Mouse (Mus musculus): Measurements from ENCODE around the gene Acp7. TPM values are rescaled to one million over a fixed set of nuclear protein-coding genes. Genes with fewer than 3 reads are reported as not detected.
A peak's percentile ranks its signal among the peaks of the same experiment; 100 is the strongest.

Acp7 gene
- polyA plus RNA-seq, 1 experiment from 2014 or later: not detected

DNA sequence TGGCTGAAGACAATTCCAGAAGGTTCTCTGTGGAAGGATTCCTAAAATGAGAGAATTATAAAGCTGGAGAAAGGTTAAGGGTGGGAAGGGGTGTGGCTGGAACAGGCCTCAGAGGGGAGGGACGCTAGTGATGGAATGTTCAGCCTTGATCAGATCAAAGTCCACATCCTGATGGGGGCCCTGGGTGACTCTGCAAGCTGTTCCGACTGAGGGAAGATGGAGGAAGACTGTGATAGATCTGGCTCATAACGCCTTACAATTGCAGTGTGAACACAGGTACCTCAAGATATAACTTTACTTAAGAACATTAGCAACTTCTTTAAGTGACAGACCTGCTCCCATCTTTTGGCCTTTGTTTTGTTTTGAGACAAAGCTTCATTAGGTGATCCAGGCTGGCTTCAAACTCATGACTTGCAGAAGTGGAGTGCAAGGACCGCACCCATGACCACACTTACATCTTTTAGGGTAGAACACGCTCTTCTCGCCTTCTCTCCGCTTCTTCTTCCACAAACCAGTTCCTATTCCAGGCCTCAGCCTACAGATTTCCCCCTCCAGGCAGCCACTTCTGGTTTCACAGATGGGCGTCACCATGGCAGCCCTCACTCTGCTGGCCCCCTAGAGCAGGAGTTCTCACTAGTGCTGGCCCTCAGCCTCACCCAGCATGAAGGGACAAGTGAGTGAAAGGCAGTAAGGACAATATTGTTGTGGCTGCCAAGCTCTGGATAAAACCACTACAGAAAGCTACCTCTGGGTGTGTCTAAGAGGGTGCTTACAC, 47.4 kb downstream of the Acp7 start:
- H3K4me2 ChIP-seq (replicated peaks; ENCODE audit: low read depth, low read length): no peak overlapping the region
- H3K36me3 ChIP-seq (ENCODE audit: control insufficient read depth, insufficient read depth, low read length): peaks cover 4% of the 10 kb centered on the region; the same call in 1 of the 2 replicates
- peaks cover 69% of the 10 kb centered on the region for H3K4me1 ChIP-seq (ENCODE audit: control insufficient read depth, insufficient read depth, low read length)
- no peak for ATAC-seq (ENCODE audit: low FRiP score, low TSS enrichment)
- 65% methylated on average over 8 of the region's 8 CpGs for WGBS
- no peak overlapping the region; the same call in 1 of the 2 replicates for H3K27ac ChIP-seq (ENCODE audit: low read depth, low read length)
- no peaks in the 10 kb centered on the region for H3K9me3 ChIP-seq (ENCODE audit: control insufficient read depth, low read length)
- H3K4me3 ChIP-seq (ENCODE audit: low read length): no peak overlapping the region
- H3K27me3 ChIP-seq (ENCODE audit: control insufficient read depth, insufficient read depth, low read length): no peaks in the 10 kb centered on the region
- H3K9ac ChIP-seq (ENCODE audit: low read depth, low read length): no peak overlapping the region

DNA sequence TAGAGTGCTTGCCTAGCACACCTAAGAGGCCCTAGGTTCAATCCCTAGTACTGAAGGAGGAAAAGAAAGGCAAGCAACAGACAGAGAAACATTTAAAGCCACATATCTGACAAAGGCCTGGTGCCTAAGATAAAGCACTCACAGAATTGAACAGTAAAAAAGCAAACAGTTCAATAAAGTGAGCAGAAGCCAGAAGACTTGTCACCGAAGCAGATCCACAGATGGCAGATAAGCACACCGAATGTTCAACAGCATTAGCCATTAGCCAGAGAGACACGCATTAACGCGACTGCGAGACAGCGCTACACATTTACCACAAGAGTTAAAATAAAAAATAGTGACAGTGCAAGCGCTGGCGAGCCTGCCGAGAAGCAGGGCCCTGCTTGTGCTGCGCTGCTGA, 48.3 kb downstream of the Acp7 start:
- peaks cover 69% of the 10 kb centered on the region for H3K4me1 ChIP-seq (ENCODE audit: control insufficient read depth, insufficient read depth, low read length)
- H3K4me3 ChIP-seq (ENCODE audit: low read length): no peak overlapping the region
- no peak overlapping the region for H3K27ac ChIP-seq (ENCODE audit: low read depth, low read length)

DNA sequence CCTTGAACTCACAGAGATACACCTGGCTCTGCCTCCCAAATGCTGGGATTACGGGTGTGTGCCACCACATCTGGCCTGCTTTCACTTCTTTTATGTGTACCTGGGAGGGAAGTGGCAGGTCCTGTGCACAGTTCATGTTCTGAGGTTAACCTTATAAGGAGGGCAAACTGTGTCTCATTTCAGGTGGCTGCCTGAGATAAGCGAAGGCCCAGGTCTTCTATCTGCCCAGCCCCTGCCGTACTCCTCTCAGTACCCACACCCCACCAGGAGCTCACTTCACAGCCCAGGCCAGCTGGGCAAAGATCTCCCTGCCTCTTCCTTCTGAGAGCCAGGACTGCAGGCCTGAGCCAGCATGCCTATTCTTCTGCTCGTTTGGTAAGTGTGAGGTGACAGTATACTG, 49.4 kb downstream of the Acp7 start:
- Histone ChIP-seq H3K4me3 (ENCODE audit: low read length) (no peak overlapping the region), H3K4me1 (ENCODE audit: control insufficient read depth, insufficient read depth, low read length) (peaks cover 64% of the 10 kb centered on the region)

More for the DNA sequence above, 48.3 kb downstream of the Acp7 start:
- no peaks in the 10 kb centered on the region for H3K27me3 ChIP-seq (ENCODE audit: control insufficient read depth, insufficient read depth, low read length)
- H3K9ac ChIP-seq (ENCODE audit: low read depth, low read length): no peak overlapping the region
- WGBS: 80% methylated on average over 11 of the region's 11 CpGs
- ATAC-seq (ENCODE audit: low FRiP score, low TSS enrichment): no peak
- no peak overlapping the region for H3K4me2 ChIP-seq (replicated peaks; ENCODE audit: low read depth, low read length)
- H3K36me3 ChIP-seq (ENCODE audit: control insufficient read depth, insufficient read depth, low read length): peaks cover 4% of the 10 kb centered on the region; the same call in 1 of the 2 replicates
- H3K9me3 ChIP-seq (ENCODE audit: control insufficient read depth, low read length): no peaks in the 10 kb centered on the region

DNA sequence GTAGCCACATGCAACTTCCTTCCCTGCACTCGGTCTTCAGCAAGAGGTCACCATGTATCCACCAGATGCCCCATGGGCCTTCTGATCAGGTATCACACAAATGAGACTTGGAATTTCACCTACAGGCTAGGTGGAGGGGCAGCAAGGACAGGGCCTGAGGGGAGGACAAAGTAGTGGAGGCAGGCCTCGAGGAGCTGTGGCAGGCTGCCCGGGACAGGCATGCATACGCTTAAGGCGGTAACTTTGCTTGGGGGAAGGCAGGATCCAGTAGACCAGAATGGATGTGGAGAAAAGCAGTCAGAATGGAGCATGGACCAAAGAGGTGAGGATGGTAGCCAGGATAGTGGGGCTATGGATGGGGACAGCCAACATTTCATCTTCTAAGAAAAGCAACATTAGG, 51.3 kb downstream of the Acp7 start:
- no peak overlapping the region for H3K4me3 ChIP-seq (ENCODE audit: low read length)
- no peak overlapping the region for H3K4me2 ChIP-seq (replicated peaks; ENCODE audit: low read depth, low read length)
- H3K27ac ChIP-seq (ENCODE audit: low read depth, low read length): no peak overlapping the region
- H3K4me1 ChIP-seq (ENCODE audit: control insufficient read depth, insufficient read depth, low read length): peaks cover 62% of the 10 kb centered on the region
- no peak for ATAC-seq (ENCODE audit: low FRiP score, low TSS enrichment)
- H3K36me3 ChIP-seq (ENCODE audit: control insufficient read depth, insufficient read depth, low read length): peaks cover 4% of the 10 kb centered on the region; the same call in 1 of the 2 replicates
- no peaks in the 10 kb centered on the region for H3K9me3 ChIP-seq (ENCODE audit: control insufficient read depth, low read length)
- H3K9ac ChIP-seq (ENCODE audit: low read depth, low read length): no peak overlapping the region
- H3K27me3 ChIP-seq (ENCODE audit: control insufficient read depth, insufficient read depth, low read length): no peaks in the 10 kb centered on the region
- WGBS: 60% methylated on average over 5 of the region's 5 CpGs

More for the DNA sequence above, 49.4 kb downstream of the Acp7 start:
- Histone ChIP-seq H3K4me2 (replicated peaks; ENCODE audit: low read depth, low read length) (no peak overlapping the region), H3K27ac (ENCODE audit: low read depth, low read length) (no peak overlapping the region), H3K9ac (ENCODE audit: low read depth, low read length) (no peak overlapping the region), H3K27me3 (ENCODE audit: control insufficient read depth, insufficient read depth, low read length) (no peaks in the 10 kb centered on the region), H3K36me3 (ENCODE audit: control insufficient read depth, insufficient read depth, low read length) (peaks cover 4% of the 10 kb centered on the region; the same call in 1 of the 2 replicates), H3K9me3 (ENCODE audit: control insufficient read depth, low read length) (no peaks in the 10 kb centered on the region)
- ATAC-seq (ENCODE audit: low FRiP score, low TSS enrichment): no peak
- WGBS: 80% methylated on average over 4 of the region's 4 CpGs

DNA sequence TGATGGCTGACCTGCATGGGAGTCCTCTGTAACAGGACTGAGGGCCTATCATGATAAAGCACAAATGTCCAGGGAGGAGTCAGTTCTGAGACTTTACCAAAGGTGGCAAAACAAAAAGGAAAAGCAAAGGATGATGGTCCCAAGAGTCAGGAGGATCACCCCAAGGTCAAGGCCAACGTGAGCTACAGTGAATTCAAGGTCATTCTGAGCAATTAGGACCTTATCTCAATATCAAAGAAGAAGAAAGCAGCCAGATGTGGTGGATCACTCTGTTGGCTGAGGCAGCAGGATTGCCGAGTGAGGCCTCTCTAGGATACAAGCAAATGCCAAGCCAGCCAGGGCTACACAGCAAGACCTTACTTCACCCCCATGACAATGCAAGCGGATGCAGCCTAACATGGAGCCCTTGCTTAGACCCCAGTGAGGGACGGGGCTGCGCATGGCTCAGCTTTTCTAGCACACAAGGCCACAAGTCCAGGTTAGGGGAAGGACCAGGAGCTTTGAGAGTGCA, 52.5 kb downstream of the Acp7 start:
- no peaks in the 10 kb centered on the region for H3K9me3 ChIP-seq (ENCODE audit: control insufficient read depth, low read length)
- peaks cover 56% of the 10 kb centered on the region for H3K4me1 ChIP-seq (ENCODE audit: control insufficient read depth, insufficient read depth, low read length)
- H3K27me3 ChIP-seq (ENCODE audit: control insufficient read depth, insufficient read depth, low read length): no peaks in the 10 kb centered on the region
- 0 out of 2 replicates have a peak overlapping the region, but pooled peaks have one; percentile 18 for H3K9ac ChIP-seq (ENCODE audit: low read depth, low read length)
- H3K4me2 ChIP-seq (replicated peaks; ENCODE audit: low read depth, low read length): no peak overlapping the region
- WGBS: 62% methylated on average over 5 of the region's 5 CpGs
- no peak for ATAC-seq (ENCODE audit: low FRiP score, low TSS enrichment)
- H3K27ac ChIP-seq (ENCODE audit: low read depth, low read length): peak overlapping the region; percentile 88
- peaks cover 4% of the 10 kb centered on the region; the same call in 1 of the 2 replicates for H3K36me3 ChIP-seq (ENCODE audit: control insufficient read depth, insufficient read depth, low read length)
- H3K4me3 ChIP-seq (ENCODE audit: low read length): no peak overlapping the region

DNA sequence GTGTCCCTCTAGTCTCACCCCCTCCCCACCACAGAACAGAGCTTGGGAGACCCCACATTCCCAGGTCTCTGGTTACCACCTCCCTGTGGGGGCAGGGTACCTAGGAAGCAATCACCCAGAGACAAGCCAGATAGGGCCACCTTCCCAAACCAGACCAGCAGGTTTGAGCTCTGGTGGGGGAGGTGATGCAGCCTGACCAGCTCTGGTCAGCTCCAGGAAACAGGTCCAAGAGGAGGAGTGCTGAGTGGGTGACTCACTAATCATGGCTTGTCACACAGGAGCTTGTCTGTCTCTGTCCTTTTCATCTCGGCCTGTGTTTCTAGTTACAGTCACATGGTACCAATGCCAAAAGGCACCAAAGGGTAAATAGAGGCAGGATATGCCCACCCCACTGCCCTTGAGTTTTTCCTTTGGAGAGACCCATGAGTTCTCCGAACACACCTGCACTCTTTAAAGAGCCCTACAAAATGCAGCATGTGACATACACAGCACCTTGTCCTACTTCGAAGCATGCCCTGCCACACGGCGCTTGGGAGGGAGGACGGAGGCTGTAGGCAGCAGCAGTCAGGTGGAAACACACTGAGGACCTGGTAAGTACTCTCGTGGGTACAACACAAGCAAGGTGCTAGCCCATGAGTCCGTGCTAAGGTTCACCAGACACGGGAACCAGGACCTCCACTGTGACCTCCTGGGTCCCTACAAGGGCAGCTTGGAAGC, 53.1 kb downstream of the Acp7 start:
- Histone ChIP-seq H3K4me3 (ENCODE audit: low read length) (no peak overlapping the region), H3K4me2 (replicated peaks; ENCODE audit: low read depth, low read length) (no peak overlapping the region), H3K9ac (ENCODE audit: low read depth, low read length) (0 out of 2 replicates have a peak overlapping the region, but pooled peaks have one; percentile 18), H3K27me3 (ENCODE audit: control insufficient read depth, insufficient read depth, low read length) (no peaks in the 10 kb centered on the region), H3K36me3 (ENCODE audit: control insufficient read depth, insufficient read depth, low read length) (peaks cover 4% of the 10 kb centered on the region; the same call in 1 of the 2 replicates), H3K9me3 (ENCODE audit: control insufficient read depth, low read length) (no peaks in the 10 kb centered on the region), H3K4me1 (ENCODE audit: control insufficient read depth, insufficient read depth, low read length) (peaks cover 54% of the 10 kb centered on the region), H3K27ac (ENCODE audit: low read depth, low read length) (peak overlapping the region; percentile 88)
- peak; percentile 77 for ATAC-seq (ENCODE audit: low FRiP score, low TSS enrichment)
- WGBS: 61% methylated on average over 9 of the region's 9 CpGs

DNA sequence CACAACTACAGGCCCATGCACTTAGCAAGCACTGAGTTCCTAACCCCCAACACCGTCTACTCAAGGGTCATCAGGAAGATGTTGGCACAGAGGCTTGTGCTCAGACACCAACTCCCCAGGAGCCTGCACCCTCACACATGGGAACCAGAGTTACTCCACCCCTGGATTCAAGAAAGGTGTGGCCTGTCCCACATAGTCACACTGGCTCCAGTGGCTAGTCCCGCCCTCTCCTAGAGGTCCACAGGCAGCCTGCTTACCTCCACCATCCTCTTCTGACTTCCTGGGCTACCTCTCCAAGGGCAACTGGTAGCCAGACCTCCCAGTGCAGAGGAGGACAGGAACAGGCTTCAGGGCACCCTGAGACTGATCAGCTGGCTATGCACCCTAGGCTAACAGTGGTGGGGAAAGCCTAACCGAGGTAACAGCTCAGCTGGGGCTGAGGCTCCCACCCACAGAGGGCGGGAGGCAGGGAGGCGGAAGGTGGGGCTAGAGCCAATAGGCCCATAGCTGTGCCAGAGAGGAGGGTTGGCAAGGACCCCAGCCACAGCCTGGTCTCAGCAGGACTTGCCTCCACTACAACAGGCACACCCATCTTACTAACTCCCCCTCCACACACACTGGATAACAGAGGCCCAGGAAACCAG, 54.7 kb downstream of the Acp7 start:
- no peak overlapping the region for H3K4me2 ChIP-seq (replicated peaks; ENCODE audit: low read depth, low read length)

DNA sequence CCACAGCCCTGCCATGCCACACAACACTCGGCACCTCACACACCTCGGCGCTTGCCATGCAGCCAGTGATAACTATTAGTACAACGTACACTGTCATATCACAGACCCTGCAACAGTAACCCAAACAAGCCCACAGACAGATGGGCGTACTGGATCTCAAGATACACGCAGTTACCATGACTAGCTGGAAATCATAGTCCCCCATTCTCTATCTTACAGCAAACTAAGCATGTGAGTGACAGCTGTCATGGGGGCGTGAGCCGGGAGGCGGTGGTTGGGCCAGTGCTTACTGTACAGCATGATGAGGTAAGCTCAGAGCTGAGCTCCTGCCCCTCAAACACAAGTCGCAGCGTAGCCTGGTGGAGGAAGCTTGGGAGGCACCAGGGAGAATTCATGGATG, 55.5 kb downstream of the Acp7 start:
- Histone ChIP-seq H3K27me3 (ENCODE audit: control insufficient read depth, insufficient read depth, low read length) (no peaks in the 10 kb centered on the region), H3K4me3 (ENCODE audit: low read length) (no peak overlapping the region), H3K36me3 (ENCODE audit: control insufficient read depth, insufficient read depth, low read length) (peaks cover 4% of the 10 kb centered on the region; the same call in 1 of the 2 replicates), H3K4me2 (replicated peaks; ENCODE audit: low read depth, low read length) (no peak overlapping the region), H3K4me1 (ENCODE audit: control insufficient read depth, insufficient read depth, low read length) (peaks cover 73% of the 10 kb centered on the region), H3K9me3 (ENCODE audit: control insufficient read depth, low read length) (no peaks in the 10 kb centered on the region), H3K9ac (ENCODE audit: low read depth, low read length) (no peak overlapping the region), H3K27ac (ENCODE audit: low read depth, low read length) (no peak overlapping the region)
- WGBS: 74% methylated on average over 11 of the region's 11 CpGs
- ATAC-seq (ENCODE audit: low FRiP score, low TSS enrichment): no peak

More for the DNA sequence above, 54.7 kb downstream of the Acp7 start:
- H3K9ac ChIP-seq (ENCODE audit: low read depth, low read length): no peak overlapping the region; the same call in 1 of the 2 replicates
- no peak overlapping the region for H3K4me3 ChIP-seq (ENCODE audit: low read length)
- WGBS: 72% methylated on average over 5 of the region's 5 CpGs
- peaks cover 4% of the 10 kb centered on the region; the same call in 1 of the 2 replicates for H3K36me3 ChIP-seq (ENCODE audit: control insufficient read depth, insufficient read depth, low read length)
- peak overlapping the region; percentile 88 for H3K27ac ChIP-seq (ENCODE audit: low read depth, low read length)
- peak; percentile 43 for ATAC-seq (ENCODE audit: low FRiP score, low TSS enrichment)
- no peaks in the 10 kb centered on the region for H3K9me3 ChIP-seq (ENCODE audit: control insufficient read depth, low read length)
- no peaks in the 10 kb centered on the region for H3K27me3 ChIP-seq (ENCODE audit: control insufficient read depth, insufficient read depth, low read length)
- H3K4me1 ChIP-seq (ENCODE audit: control insufficient read depth, insufficient read depth, low read length): peaks cover 65% of the 10 kb centered on the region
